Mouse (Mus musculus): ENCODE data around the gene Kcnk4. TPM values are rescaled to one million over a fixed set of nuclear protein-coding genes. Genes with fewer than 3 reads are reported as not detected.

Kcnk4 gene
- polyA plus RNA-seq, 1 experiment, result 0.17 TPM

DNA sequence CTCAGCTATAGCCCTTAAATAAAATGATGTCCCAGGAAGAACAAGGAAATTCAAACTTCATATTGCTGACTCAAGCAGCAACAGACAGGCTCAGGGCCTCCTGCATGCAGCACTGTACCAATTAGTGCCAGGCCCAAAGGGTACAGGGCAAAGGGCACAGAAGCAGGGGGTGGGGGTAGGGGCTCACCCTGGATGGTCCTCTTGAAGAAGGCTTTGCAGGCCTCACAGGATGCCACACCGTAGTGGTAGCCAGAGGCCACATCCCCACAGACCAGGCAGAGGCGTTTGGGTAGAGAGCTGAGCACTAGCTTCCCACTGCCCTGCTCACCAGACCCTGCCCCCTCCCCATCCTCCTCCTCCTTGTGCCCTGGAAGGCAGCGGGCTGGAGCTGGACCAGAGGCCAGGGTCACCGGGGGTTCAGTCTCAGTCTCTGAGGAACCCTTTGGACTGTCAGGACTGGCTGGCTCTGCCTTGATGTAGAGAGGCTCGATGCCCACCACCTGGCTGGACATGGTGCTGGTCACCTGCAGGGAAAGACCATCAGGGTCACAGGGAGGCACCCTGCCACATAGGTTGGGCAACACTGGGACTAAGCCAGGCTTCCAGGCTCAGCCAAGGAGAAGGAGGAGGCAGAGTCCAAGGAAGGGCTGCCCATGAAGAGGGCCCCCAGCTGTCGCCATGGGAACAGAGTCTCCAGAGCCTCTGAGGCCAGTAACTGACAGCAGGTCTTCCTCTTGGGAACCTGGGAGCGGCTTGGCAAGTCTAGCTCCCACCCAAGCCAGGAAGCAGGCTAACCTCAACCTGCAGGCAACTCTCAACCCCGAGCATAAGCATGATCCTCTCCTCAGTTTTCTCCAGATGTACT is 14.2 kb downstream of the Kcnk4 start:
- Histone ChIP-seq H3K4me3 (replicated peaks; ENCODE audit: extremely low read depth, low read depth, low read length) (no peak overlapping the region), H3K4me1 (ENCODE audit: control insufficient read depth, insufficient read depth, low read length) (peaks cover 13% of the 10 kb centered on the region)
- WGBS, result 48% methylated on average over 8 of the region's 8 CpGs
- TF ChIP-seq POLR2A (IDR thresholded peaks at IDR 0.05; ENCODE audit: borderline replicate concordance, extremely low read depth, low read depth, low read length), result no peak
- TF ChIP-seq CTCF (IDR thresholded peaks at IDR 0.05; ENCODE audit: insufficient read depth, low read length), result no peak
- DNase-seq, result peak; percentile 46

DNA sequence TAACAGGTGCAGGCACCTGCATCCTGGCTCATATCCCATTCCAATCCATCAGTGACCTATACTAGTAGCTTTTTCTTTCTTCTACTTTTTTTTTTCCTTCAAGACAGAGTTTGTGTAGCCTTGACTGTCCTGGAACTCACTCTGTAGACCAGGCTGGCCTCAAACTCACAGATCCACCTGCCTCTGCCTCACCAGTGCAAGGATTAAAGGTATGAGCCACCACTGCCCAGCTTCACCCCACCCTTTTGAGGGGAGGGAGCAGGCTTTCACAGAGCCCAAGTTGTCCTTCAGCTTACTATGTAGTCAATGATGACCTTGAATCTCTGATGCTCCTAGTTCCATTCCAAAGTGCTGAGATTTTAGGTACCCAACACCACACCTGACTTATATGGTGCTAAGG is 14.9 kb downstream of the Kcnk4 start:
- TF ChIP-seq CTCF (IDR thresholded peaks at IDR 0.05; ENCODE audit: insufficient read depth, low read length) (no peak), POLR2A (IDR thresholded peaks at IDR 0.05; ENCODE audit: borderline replicate concordance, extremely low read depth, low read depth, low read length) (no peak)
- no peak overlapping the region for H3K4me3 ChIP-seq (replicated peaks; ENCODE audit: extremely low read depth, low read depth, low read length)
- no peak for DNase-seq
- H3K4me1 ChIP-seq (ENCODE audit: control insufficient read depth, insufficient read depth, low read length), result 0 out of 2 replicates have a peak, but pooled peaks cover 8% of the 10 kb centered on the region

- no peak for TF ChIP-seq CTCF (IDR thresholded peaks at IDR 0.05; ENCODE audit: insufficient read depth, low read length)
- no peak for TF ChIP-seq POLR2A (IDR thresholded peaks at IDR 0.05; ENCODE audit: borderline replicate concordance, extremely low read depth, low read depth, low read length)
- H3K4me3 ChIP-seq (replicated peaks; ENCODE audit: extremely low read depth, low read depth, low read length), result no peak overlapping the region
- H3K4me1 ChIP-seq (ENCODE audit: control insufficient read depth, insufficient read depth, low read length), result 0 out of 2 replicates have a peak, but pooled peaks cover 8% of the 10 kb centered on the region
- DNase-seq, result no peak
- WGBS, result 85% methylated on average over 4 of the region's 4 CpGs
Observed at GRCm38 (mm10) chr19:6918321-6918720, 16.0 kb downstream of the Kcnk4 start.

GRCm38 (mm10) chr19:6916496-6916895 is 17.8 kb downstream of the Kcnk4 start:
- 0 out of 2 replicates have a peak, but pooled peaks cover 5% of the 10 kb centered on the region for H3K4me1 ChIP-seq (ENCODE audit: control insufficient read depth, insufficient read depth, low read length)
- 61% methylated on average over 4 of the region's 4 CpGs for WGBS
- H3K4me3 ChIP-seq (replicated peaks; ENCODE audit: extremely low read depth, low read depth, low read length), result no peak overlapping the region
- TF ChIP-seq CTCF (IDR thresholded peaks at IDR 0.05; ENCODE audit: insufficient read depth, low read length) (no peak), POLR2A (IDR thresholded peaks at IDR 0.05; ENCODE audit: borderline replicate concordance, extremely low read depth, low read depth, low read length) (no peak)
- no peak for DNase-seq

GRCm38 (mm10) chr19:6915276-6915675 is 19.0 kb downstream of the Kcnk4 start:
- H3K4me3 ChIP-seq (replicated peaks; ENCODE audit: extremely low read depth, low read depth, low read length), result no peak overlapping the region
- TF ChIP-seq POLR2A (IDR thresholded peaks at IDR 0.05; ENCODE audit: borderline replicate concordance, extremely low read depth, low read depth, low read length) (no peak), CTCF (IDR thresholded peaks at IDR 0.05; ENCODE audit: insufficient read depth, low read length) (no peak)
- 72% methylated on average over 4 of the region's 4 CpGs for WGBS

GRCm38 (mm10) chr19:6914540-6914939 is 19.8 kb downstream of the Kcnk4 start:
- H3K4me1 ChIP-seq (ENCODE audit: control insufficient read depth, insufficient read depth, low read length), result no peaks in the 10 kb centered on the region
- H3K4me3 ChIP-seq (replicated peaks; ENCODE audit: extremely low read depth, low read depth, low read length), result no peak overlapping the region
- WGBS, result 92% methylated on average over 9 of the region's 9 CpGs
- no peak for DNase-seq
- TF ChIP-seq POLR2A (IDR thresholded peaks at IDR 0.05; ENCODE audit: borderline replicate concordance, extremely low read depth, low read depth, low read length) (no peak), CTCF (IDR thresholded peaks at IDR 0.05; ENCODE audit: insufficient read depth, low read length) (no peak)

More at GRCm38 (mm10) chr19:6915276-6915675, 19.0 kb downstream of the Kcnk4 start:
- 0 out of 2 replicates have a peak, but pooled peaks cover 3% of the 10 kb centered on the region for H3K4me1 ChIP-seq (ENCODE audit: control insufficient read depth, insufficient read depth, low read length)
- DNase-seq, result no peak

DNA sequence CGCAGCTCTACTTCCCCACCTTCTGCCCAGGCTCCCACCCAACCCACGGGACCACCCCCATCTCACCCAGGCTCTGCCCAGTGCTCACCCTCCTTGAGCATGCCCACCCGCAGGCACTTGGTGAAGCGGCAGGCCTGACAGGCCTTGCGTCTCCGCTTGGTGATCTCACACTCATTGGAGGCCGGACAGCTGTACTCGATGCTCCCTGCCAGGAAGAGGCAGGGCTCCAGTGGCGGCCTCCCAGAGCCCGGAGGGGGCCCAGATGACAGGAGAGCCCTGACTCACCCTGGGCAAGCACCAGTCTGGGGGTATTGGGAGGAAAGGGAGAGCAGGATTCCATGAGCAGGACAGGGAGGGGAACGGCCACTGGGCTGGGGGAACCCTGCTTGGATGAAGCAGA is 20.3 kb downstream of the Kcnk4 start:
- TF ChIP-seq POLR2A (IDR thresholded peaks at IDR 0.05; ENCODE audit: borderline replicate concordance, extremely low read depth, low read depth, low read length) (no peak), CTCF (IDR thresholded peaks at IDR 0.05; ENCODE audit: insufficient read depth, low read length) (no peak)
- Histone ChIP-seq H3K4me1 (ENCODE audit: control insufficient read depth, insufficient read depth, low read length) (no peaks in the 10 kb centered on the region), H3K4me3 (replicated peaks; ENCODE audit: extremely low read depth, low read depth, low read length) (no peak overlapping the region)
- WGBS, result 64% methylated on average over 11 of the region's 11 CpGs
- no peak for DNase-seq

DNA sequence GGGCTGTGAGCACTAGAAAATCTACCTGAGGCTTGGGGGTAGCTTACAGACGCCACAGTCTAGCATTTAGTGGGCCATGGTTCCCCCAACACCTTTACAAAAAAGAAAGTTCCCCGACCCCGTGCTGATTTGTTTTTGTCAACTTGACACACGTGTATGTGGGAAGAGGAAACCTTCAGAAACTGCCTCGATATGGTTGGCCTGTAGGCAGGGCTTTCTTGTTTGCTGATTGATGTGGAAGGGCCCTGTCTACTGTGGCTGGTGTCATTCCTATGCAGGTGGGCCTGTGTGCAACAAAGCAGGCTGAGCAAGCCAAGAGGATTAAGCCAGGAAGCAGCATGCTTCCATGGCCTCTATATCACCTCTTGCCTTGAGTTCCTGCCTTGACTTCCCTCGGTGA is 21.3 kb downstream of the Kcnk4 start:
- no peak overlapping the region for H3K4me3 ChIP-seq (replicated peaks; ENCODE audit: extremely low read depth, low read depth, low read length)
- no peak for DNase-seq
- WGBS, result 69% methylated on average over 6 of the region's 6 CpGs
- H3K4me1 ChIP-seq (ENCODE audit: control insufficient read depth, insufficient read depth, low read length), result peaks cover 4% of the 10 kb centered on the region
- no peak for TF ChIP-seq CTCF (IDR thresholded peaks at IDR 0.05; ENCODE audit: insufficient read depth, low read length)
- TF ChIP-seq POLR2A (IDR thresholded peaks at IDR 0.05; ENCODE audit: borderline replicate concordance, extremely low read depth, low read depth, low read length), result no peak

DNA sequence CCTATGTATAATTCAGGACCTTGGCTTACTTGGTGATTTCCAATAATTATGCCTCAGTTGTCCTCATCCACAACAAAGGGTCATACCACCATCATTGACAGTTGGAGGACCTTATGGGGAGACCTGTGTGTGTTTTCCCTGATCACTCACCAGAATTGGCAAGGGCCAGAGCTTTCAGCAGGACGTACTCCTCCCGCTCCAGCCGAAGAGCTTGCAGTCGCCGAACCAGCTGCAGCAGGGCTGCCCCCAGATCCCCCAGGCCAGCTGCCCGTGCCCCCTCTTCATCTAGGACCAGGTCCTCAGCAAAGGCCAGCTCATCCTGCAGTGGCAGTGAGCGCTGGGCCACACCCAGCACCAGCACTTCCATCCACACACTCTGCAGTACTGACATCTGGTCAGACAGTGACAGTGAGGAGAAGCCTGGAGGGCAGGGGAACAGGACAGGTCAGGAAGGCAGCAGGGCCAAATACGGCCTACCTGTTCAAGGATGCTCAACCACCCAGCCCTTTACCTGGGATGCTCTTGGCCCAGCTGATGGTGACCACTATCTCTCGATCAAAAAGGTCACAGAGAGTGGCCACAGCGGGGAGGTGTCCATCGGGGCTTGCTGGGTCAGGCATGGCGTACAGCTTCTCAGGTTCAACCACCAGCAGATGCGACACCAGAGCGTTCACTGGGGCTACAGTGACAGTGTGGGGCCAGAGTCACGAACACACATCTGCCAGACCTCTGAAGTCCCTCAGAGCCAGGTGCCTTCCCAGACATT is 21.9 kb downstream of the Kcnk4 start:
- Histone ChIP-seq H3K4me3 (replicated peaks; ENCODE audit: extremely low read depth, low read depth, low read length) (no peak overlapping the region), H3K4me1 (ENCODE audit: control insufficient read depth, insufficient read depth, low read length) (peaks cover 4% of the 10 kb centered on the region)
- 89% methylated on average over 15 of the region's 15 CpGs for WGBS
- no peak for DNase-seq
- no peak for TF ChIP-seq POLR2A (IDR thresholded peaks at IDR 0.05; ENCODE audit: borderline replicate concordance, extremely low read depth, low read depth, low read length)
- TF ChIP-seq CTCF (IDR thresholded peaks at IDR 0.05; ENCODE audit: insufficient read depth, low read length), result no peak

Data from lung, adult 2 months (tissue).